Mouse (Mus musculus) naive thymus-derived CD4-positive, alpha-beta T cell, adult 5 months (primary cell): ENCODE results near the gene Vmo1. TPM values are rescaled to one million over a fixed set of nuclear protein-coding genes. Genes with fewer than 3 reads are reported as not detected.

Experiments used
- polyA plus RNA-seq: library from polyadenylated mRNA; unstranded; fragments of 100-300 nt; shearing (Covaris generic); gene quantifications from one replicate; pipeline ENCODE4 v1.2.1, GENCODE M21; 2017

The Vmo1 gene
- not detected for polyA plus RNA-seq

DNA sequence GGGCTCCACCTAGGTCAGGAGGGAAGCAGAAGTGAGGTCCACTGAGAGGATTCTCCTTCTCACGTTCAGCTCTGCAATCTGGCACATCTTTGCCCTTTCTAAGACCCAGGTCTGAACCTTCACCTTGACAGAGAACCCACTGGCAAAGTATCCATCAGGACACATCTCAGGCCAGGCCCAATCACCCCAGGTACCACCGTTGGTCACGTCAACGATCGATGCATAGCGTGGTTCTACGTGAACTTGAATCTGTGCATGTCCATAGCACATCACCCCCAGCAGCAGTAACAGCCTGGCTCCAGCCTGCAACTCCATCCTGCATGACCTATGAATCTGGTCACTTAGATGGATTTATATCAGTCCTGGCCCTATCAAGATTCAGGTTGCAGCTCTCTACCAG, at the start of gene Vmo1:
Vmo1 (minus strand) TSS at position 329 of the 400 bp plus-strand sequence.

GRCm38 (mm10) chr11:70562287-70562994, 48.0 kb upstream of the Vmo1 start, which contains the start of gene Mink1:
Gene Mink1, plus strand, starts transcription at chr11:70562881.

DNA sequence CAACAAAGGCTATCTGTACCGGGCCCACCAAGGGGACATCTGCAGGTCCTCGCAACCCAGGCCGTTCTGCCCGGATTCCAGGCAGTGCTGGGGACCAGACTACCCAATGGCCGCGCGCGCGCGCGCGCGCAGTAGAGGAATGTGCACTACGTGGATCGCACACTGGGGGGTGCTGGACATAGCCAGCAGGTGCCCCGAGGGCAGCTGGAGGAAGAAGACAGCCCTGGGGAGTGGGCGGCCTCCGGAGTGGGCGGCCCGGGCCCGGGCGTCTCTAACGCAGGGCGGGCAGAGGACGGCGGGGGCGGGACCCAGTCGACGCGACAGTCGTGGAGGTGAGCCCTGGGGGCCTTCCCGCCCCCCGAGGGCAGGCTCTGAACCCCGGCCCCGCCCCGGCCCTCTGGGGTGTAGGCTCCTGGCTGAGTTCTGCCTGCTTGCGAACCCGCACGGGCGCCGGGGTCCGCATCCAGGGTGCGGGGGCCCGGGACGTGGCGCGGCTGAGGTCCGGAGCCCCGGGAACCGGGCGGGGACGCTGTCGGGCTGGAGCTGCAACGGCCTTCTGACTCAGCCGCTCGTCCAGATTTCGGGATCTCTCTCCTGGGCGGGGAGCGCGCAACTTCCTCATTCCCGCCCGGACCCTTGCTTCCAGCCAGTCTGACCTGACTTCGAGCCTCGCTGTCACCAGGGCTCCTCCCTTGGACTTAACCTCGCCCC, 25.6 kb upstream of the Vmo1 start, which contains the start of gene Pld2:
Pld2 (plus strand) TSS at position 188 of the 711 bp plus-strand sequence.

GRCm38 (mm10) chr11:70532839-70533238, 18.4 kb upstream of the Vmo1 start, which contains the start of gene Gm40193:
Gene Gm40193, minus strand, starts transcription at chr11:70532939.

DNA sequence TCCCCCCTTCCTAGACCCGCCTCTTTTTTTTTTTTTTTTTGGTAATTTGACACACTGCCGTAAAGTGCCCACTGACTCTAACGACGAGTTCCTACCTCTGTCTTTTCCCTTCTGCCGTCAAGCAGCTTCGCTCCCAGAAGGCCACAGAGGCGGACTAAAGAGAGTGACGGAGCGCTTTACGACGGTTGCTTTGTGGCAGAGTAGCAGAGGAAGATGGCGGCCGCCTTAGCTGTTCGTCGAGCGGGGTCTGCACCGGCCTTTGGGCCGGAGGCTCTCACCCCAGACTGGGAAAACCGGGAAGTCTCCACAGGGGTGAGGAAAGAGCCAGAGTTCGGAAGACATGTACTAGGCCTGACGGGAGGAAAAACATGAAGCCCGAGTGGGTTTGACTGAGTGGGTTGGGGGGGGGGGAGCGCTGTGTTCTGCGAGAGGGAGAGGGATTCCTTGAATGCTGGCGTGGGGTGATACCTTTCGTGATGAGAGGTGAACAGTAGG, 10.8 kb upstream of the Vmo1 start, which contains the start of gene Psmb6:
Psmb6 (plus strand) TSS at position 184 of the 495 bp plus-strand sequence.

GRCm38 (mm10) chr11:70518923-70519322, 4.5 kb upstream of the Vmo1 start, which contains the start of gene Gltpd2:
Gene Gltpd2, plus strand, starts transcription at chr11:70519196.

DNA sequence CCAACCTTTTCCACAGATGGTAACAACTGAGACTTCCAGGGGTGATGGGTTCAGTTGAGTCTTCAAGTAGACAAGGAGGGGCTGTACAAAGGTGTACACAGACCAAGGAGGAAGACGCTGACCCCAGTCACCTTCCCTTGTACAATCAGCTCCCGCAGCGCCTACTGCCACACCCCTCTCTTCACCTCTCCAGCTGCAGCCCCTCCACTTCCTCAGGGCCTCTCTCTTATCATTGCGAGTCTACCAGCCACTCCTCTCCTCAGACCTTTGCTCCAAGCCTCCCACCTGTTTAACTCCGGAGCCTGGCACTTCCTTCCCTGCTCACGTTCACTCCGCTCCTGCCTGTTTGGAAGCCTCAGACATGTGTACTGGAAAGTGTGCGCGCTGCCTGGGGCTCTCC, 9.4 kb downstream of the Vmo1 start, which contains the start of gene Tm4sf5:
Tm4sf5 (plus strand) TSS at position 275 of the 400 bp plus-strand sequence.

Other genes starting within 250 kb of the Vmo1 start
- not detected for gene Alox12e, start 192.0 kb downstream of the Vmo1 start, polyA plus RNA-seq
- gene Alox15, start 162.6 kb downstream of the Vmo1 start, polyA plus RNA-seq: not detected
- gene Pelp1, start 104.6 kb downstream of the Vmo1 start, polyA plus RNA-seq: 12.9 TPM
- gene Arrb2, start 82.0 kb downstream of the Vmo1 start, polyA plus RNA-seq: 229 TPM
- gene Med11, start 62.7 kb downstream of the Vmo1 start, polyA plus RNA-seq: 64.7 TPM
- gene Zmynd15, start 55.2 kb downstream of the Vmo1 start, polyA plus RNA-seq: not detected
- gene Cxcl16, start 54.6 kb downstream of the Vmo1 start, polyA plus RNA-seq: 0.67 TPM
- 0.55 TPM for gene Tm4sf5, start 9.4 kb downstream of the Vmo1 start, polyA plus RNA-seq
- gene Gltpd2, start 4.6 kb upstream of the Vmo1 start, polyA plus RNA-seq: not detected
- gene Psmb6, start 10.8 kb upstream of the Vmo1 start, polyA plus RNA-seq: 298 TPM
- gene Gm40193, start 18.3 kb upstream of the Vmo1 start, polyA plus RNA-seq: not detected
- gene Pld2, start 25.4 kb upstream of the Vmo1 start, polyA plus RNA-seq: 2.3 TPM
- gene Mink1, start 48.3 kb upstream of the Vmo1 start, polyA plus RNA-seq: 22.2 TPM
- gene 4930544D05Rik, start 101.2 kb upstream of the Vmo1 start, polyA plus RNA-seq: not detected
- 8.1 TPM for gene Chrne, start 104.6 kb upstream of the Vmo1 start, polyA plus RNA-seq
- gene Gp1ba, start 124.5 kb upstream of the Vmo1 start, polyA plus RNA-seq: not detected
- gene Rnf167, start 132.6 kb upstream of the Vmo1 start, polyA plus RNA-seq: 507 TPM
- 68.9 TPM for gene Slc25a11, start 132.9 kb upstream of the Vmo1 start, polyA plus RNA-seq
- 2,460 TPM for gene Pfn1, start 140.0 kb upstream of the Vmo1 start, polyA plus RNA-seq
- gene Eno3, start 142.6 kb upstream of the Vmo1 start, polyA plus RNA-seq: 16.3 TPM
- gene Spag7, start 154.8 kb upstream of the Vmo1 start, polyA plus RNA-seq: 48.7 TPM
- 34.9 TPM for gene Camta2, start 173.5 kb upstream of the Vmo1 start, polyA plus RNA-seq
- 0.65 TPM for gene Inca1, start 185.5 kb upstream of the Vmo1 start, polyA plus RNA-seq
- gene Kif1c, start 185.9 kb upstream of the Vmo1 start, polyA plus RNA-seq: 1.3 TPM
- gene Zfp3, start 249.6 kb upstream of the Vmo1 start, polyA plus RNA-seq: 2.2 TPM